Mouse (Mus musculus) cortical plate, adult 2 months (tissue): ENCODE measurements around the gene Dab1.

ENCODE experiments used
- CTCF ChIP-seq: fragments of 200-500 bp; IDR thresholded peaks from 2 replicates; pipeline ENCODE4 v1.5.1; 2011; ENCODE audit warnings: mild to moderate bottlenecking, control low read depth, low read length; ENCODE audit not compliant: insufficient read depth; ENCODE audit errors: extremely low read depth
- POLR2A ChIP-seq: fragments of 200-500 bp; IDR thresholded peaks from 2 replicates; pipeline ENCODE4 v1.6.1; 2011; ENCODE audit warnings: mild to moderate bottlenecking, low read length, control low read depth; ENCODE audit not compliant: insufficient read depth; ENCODE audit errors: extremely low read depth

- TF ChIP-seq CTCF (no peak), POLR2A (no peak)
Measured at GRCm38 (mm10) chr4:104201686-104202085, 582.5 kb downstream of the Dab1 start.
